ENCODE assay signal across 8 mouse cellular contexts in the genomic region with DNA sequence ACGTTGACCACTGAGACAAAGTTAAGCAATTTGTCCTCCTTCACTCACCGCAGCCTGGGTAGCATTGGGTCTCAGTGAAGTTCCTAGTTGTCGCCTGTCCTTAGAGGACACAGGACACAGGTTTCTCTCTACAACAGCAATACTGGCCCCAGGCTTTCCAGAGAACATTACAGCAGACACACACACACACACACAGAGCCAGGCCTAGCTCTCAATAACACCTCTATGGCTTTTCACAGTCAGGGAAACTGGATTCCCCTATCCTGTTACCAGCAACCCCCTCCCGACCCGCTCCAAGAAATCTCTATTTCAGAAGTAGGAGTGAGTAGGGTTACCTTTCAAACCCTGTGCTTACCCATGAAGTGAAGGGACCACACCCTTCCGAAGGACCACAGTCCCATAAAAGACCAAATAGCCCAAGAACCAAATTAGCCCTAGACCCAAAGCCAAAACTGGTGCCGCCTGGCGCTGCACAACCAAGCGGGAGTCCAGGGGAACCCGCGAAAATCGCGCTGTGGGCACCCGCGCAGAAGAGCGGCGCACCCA. TPM values are rescaled to one million over a fixed set of nuclear protein-coding genes. Genes with fewer than 3 reads are reported as not detected.
DNase-seq lines count a peak whose midpoint lies in the region; ATAC-seq lines count a peak whose summit lies in the region.

No protein-coding gene starts in this region.

- no peaks in the 10 kb centered on the region; the same call in 1 of the 2 replicates for H3K79me2 ChIP-seq in macrophage (ENCODE audit: inconsistent target)

- ATAC-seq in heart, embryonic 11.5 days (replicated peaks; ENCODE audit: insufficient number of reproducible peaks, low FRiP score, low TSS enrichment) = no peak
- ATAC-seq in heart, embryonic 15.5 days (replicated peaks; ENCODE audit: insufficient number of reproducible peaks, insufficient read depth, low FRiP score, low read depth) = no peak
- no peak for ATAC-seq in activated CD4-positive, CD25-positive, alpha-beta regulatory T cell, adult 4 months

- no peaks in the 10 kb centered on the region for H3K9me3 ChIP-seq in heart, embryonic 11.5 days (replicated peaks; ENCODE audit: control insufficient read depth, low read length)
- no peaks in the 10 kb centered on the region for H3K9me3 ChIP-seq in heart, embryonic 15.5 days (replicated peaks)

- peaks cover 38% of the 10 kb centered on the region for H3K27me3 ChIP-seq in heart, embryonic 11.5 days (ENCODE audit: control insufficient read depth, insufficient read depth, low read length)
- peaks cover 11% of the 10 kb centered on the region; the same call in 1 of the 2 replicates for H3K27me3 ChIP-seq in heart, embryonic 15.5 days

- peak overlapping the region; percentile 84 for H3K9ac ChIP-seq in heart, embryonic 11.5 days (ENCODE audit: low read depth, low read length)
- peak overlapping the region; percentile 72 for H3K9ac ChIP-seq in heart, embryonic 15.5 days

- peak overlapping the region; percentile 73 for H3K4me3 ChIP-seq in heart, embryonic 11.5 days (ENCODE audit: low read depth, low read length)
- peak overlapping the region; percentile 82 for H3K4me3 ChIP-seq in heart, embryonic 15.5 days
- peak overlapping the region; percentile 41 for H3K4me3 ChIP-seq in macrophage (ENCODE audit: inconsistent target)

- no peak overlapping the region for H3K27ac ChIP-seq in heart, embryonic 11.5 days (ENCODE audit: low read depth, low read length)
- peak overlapping the region; percentile 54; the same call in 1 of the 2 replicates for H3K27ac ChIP-seq in heart, embryonic 15.5 days
- no peak overlapping the region for H3K27ac ChIP-seq in macrophage

- DNase-seq in heart, adult 18-20 months = no peak
- DNase-seq in R1 (ENCODE audit: low read depth, low spot score) = peak; percentile 14
- DNase-seq in cerebellum, adult 11-12 months = no peak
- no peak for DNase-seq in ovary, adult 18-20 months (ENCODE audit: low spot score)

- H3K4me2 ChIP-seq in heart, embryonic 11.5 days = peak overlapping the region; percentile 95
- H3K4me2 ChIP-seq in heart, embryonic 15.5 days = peak overlapping the region; percentile 99

- no peaks in the 10 kb centered on the region for H3K36me3 ChIP-seq in heart, embryonic 11.5 days (ENCODE audit: control insufficient read depth, insufficient read depth, low read length)
- no peaks in the 10 kb centered on the region for H3K36me3 ChIP-seq in heart, embryonic 15.5 days
- no peaks in the 10 kb centered on the region for H3K36me3 ChIP-seq in macrophage (ENCODE audit: inconsistent target)

- 0 out of 2 replicates have a peak, but pooled peaks cover 5% of the 10 kb centered on the region for H3K4me1 ChIP-seq in heart, embryonic 11.5 days (ENCODE audit: control insufficient read depth, insufficient read depth, low read length)
- H3K4me1 ChIP-seq in heart, embryonic 15.5 days (replicated peaks) = peaks cover 19% of the 10 kb centered on the region

- 11% methylated on average over 17 of the region's 17 CpGs for WGBS in heart, embryonic 11.5 days (ENCODE audit: insufficient replicate concordance)
- 13% methylated on average over 17 of the region's 17 CpGs for WGBS in heart, embryonic 15.5 days
- 14% methylated on average over 17 of the region's 17 CpGs for WGBS in macrophage (ENCODE audit: missing documents)

RNA-seq across cellular contexts. Expression of a gene that starts 0.9 kb away (rescaled TPM):
- polyA plus RNA-seq in heart, embryonic 11.5 days (2014; fragmentation: Nextera tagmentation; extraction: Ambion mirVana) = 61.2 and 70.5 TPM in 2 replicates
- 10 to 100 TPM; 43.4 to 45.7 TPM for total RNA-seq in heart, adult 18-20 months (2021)
- polyA plus RNA-seq in heart, embryonic 15.5 days (2015; fragmentation: Nextera tagmentation; extraction: Ambion mirVana) = 51.1 and 56.1 TPM in 2 replicates
- total RNA-seq in macrophage (2018; cell fraction: chromatin; rRNA removed) = 10 to 100 TPM; 24.0 to 70.9 (median 47.8) TPM
- 10 to 100 TPM; 19.2 to 37.5 (median 25.3) TPM for total RNA-seq in macrophage (2018; cell fraction: cytosol; rRNA removed)
- 10 to 100 TPM; 19.5 to 55.5 (median 31.3) TPM for total RNA-seq in macrophage (2018; cell fraction: nucleus; rRNA removed)
- polyA plus RNA-seq in macrophage (2018) = 13.3 to 28.1 TPM (median 14.3 TPM) in 3 replicates
- polyA plus RNA-seq in activated CD4-positive, CD25-positive, alpha-beta regulatory T cell, adult 4 months (2017; shearing (Covaris generic)) = 1 to 10 TPM; 1.7 to 3.1 TPM

RNA-seq across cellular contexts. Expression of a gene that starts 26.0 kb away (rescaled TPM):
- polyA plus RNA-seq in heart, embryonic 11.5 days (2014; fragmentation: Nextera tagmentation; extraction: Ambion mirVana) = 52.5 and 57.7 TPM in 2 replicates
- 100 to 1,000 TPM; 173 to 185 TPM for total RNA-seq in heart, adult 18-20 months (2021)
- polyA plus RNA-seq in heart, embryonic 15.5 days (2015; fragmentation: Nextera tagmentation; extraction: Ambion mirVana) = 78.9 and 82.5 TPM in 2 replicates
- 10 to 100 TPM; 20.0 to 86.6 (median 57.7) TPM for total RNA-seq in macrophage (2018; cell fraction: chromatin; rRNA removed)
- total RNA-seq in macrophage (2018; cell fraction: cytosol; rRNA removed) = 100 to 1,000 TPM; 134 to 202 (median 167) TPM
- total RNA-seq in macrophage (2018; cell fraction: nucleus; rRNA removed) = 100 to 1,000 TPM in 25 of 26 experiments, 10 to 100 TPM in 1; 52.0 to 319 (median 185) TPM
- polyA plus RNA-seq in macrophage (2018) = 173 to 238 TPM (median 217 TPM) in 3 replicates
- 10 to 100 TPM; 52.6 to 57.9 TPM for polyA plus RNA-seq in activated CD4-positive, CD25-positive, alpha-beta regulatory T cell, adult 4 months (2017; shearing (Covaris generic))
